Mouse (Mus musculus) heart, adult 2 months (tissue): ENCODE measurements around the gene Agbl5.

Source experiments
- CTCF ChIP-seq: fragments of 200-600 bp; IDR thresholded peaks from 2 replicates; pipeline ENCODE4 v1.8.1; 2022; ENCODE audit warnings: antibody characterized with exemption, mild to moderate bottlenecking, moderate library complexity
- POLR2A ChIP-seq: fragments of 200-500 bp; IDR thresholded peaks from 2 replicates; pipeline ENCODE4 v1.6.1; 2011; ENCODE audit warnings: mild to moderate bottlenecking, low read depth, low read length, control low read depth; ENCODE audit not compliant: insufficient read depth

DNA sequence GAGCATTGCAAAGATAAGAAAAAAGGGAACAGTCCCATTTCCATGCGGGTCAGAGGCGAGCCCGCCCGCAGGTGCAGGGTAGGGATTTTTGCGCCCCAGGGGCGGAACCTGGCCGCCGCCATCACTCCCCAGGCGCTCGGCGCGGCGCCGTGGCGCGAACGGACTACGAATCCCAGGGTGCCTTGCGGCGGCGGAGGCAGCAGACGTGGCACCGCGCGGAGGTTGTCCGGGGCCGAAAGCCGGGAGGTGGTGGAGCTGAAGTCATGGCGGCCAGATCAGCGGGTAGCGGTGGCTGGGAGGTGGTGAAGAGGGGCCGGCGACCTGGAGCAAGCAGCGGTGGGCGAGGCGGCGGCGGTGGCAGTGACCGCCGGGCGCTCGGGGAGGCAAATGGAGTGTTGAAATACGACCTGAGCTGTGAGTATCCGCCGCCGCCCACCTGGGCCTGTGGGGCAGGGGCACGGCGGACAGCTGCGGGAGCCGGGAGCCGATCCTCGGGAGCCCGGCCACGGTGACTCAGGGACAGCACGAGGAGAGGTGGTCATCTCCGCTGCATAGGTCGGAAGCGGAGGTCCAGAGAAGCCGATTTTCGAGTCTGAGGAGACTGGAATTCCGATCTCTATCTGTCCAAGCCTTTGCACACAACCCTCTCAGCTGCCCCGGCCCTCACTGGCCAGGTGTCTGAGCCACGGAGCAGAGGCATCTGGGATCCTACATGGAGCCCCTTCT lies 18.9 kb upstream of the Agbl5 start:
- TF ChIP-seq POLR2A (peak; percentile 69), CTCF (no peak)
